Mouse (Mus musculus) heart, embryonic 14.5 days (tissue): ENCODE data around the gene Ssr2. TPM values are rescaled to one million over a fixed set of nuclear protein-coding genes. Genes with fewer than 3 reads are reported as not detected.

Experiments
- ATAC-seq: fragments of 200-750 bp; cut with Nextera tagmentation; 2 replicates; pipeline ENCODE4 v1.8.0; 2017; ENCODE audit warnings: low read depth, moderate TSS enrichment; ENCODE audit not compliant: insufficient number of reproducible peaks, insufficient read depth, low FRiP score
- H3K27ac ChIP-seq, 2 experiments: fragments of 200-500 bp in 1 of 2; fragments of 300-500 bp in 1 of 2; sonication (generic) in 1 of 2; replicated peaks in 1 of 2; 2 replicates each; pipeline ENCODE4 v1.5.1; 2012 to 2014; ENCODE audit warnings: low read depth in 2 of 2, low read length in 2 of 2, control low read depth in 1 of 2, mild to moderate bottlenecking in 1 of 2, mixed read lengths in 1 of 2; ENCODE audit not compliant: control insufficient read depth in 1 of 2, insufficient read depth in 1 of 2
- H3K27me3 ChIP-seq: fragments of 300-500 bp; sonication (generic); 2 replicates; pipeline ENCODE4 v1.6.1; 2014; ENCODE audit warnings: mild to moderate bottlenecking, low read length, control low read depth; ENCODE audit not compliant: control insufficient read depth, insufficient read depth
- H3K36me3 ChIP-seq: fragments of 300-500 bp; sonication (generic); 2 replicates; pipeline ENCODE4 v1.6.1; 2014; ENCODE audit warnings: mild to moderate bottlenecking, control low read depth, low read length, mixed read lengths; ENCODE audit not compliant: control insufficient read depth, insufficient read depth
- H3K4me1 ChIP-seq, 2 experiments: fragments of 200-500 bp in 1 of 2; fragments of 300-500 bp in 1 of 2; sonication (generic) in 1 of 2; 2 replicates each; pipeline ENCODE4 v1.6.1; 2012 to 2014; ENCODE audit warnings: low read length in 2 of 2, control low read depth in 1 of 2, mixed read lengths in 1 of 2; ENCODE audit not compliant: control insufficient read depth in 2 of 2, insufficient read depth in 2 of 2
- H3K4me2 ChIP-seq: fragments of 300-500 bp; sonication (generic); 2 replicates; pipeline ENCODE4 v1.6.1; 2014; ENCODE audit warnings: mild to moderate bottlenecking, low read length
- H3K4me3 ChIP-seq, 2 experiments: fragments of 200-500 bp in 1 of 2; fragments of 300-500 bp in 1 of 2; sonication (generic) in 1 of 2; 2 replicates each; pipeline ENCODE4 v1.5.1; 2012 to 2014; ENCODE audit warnings: low read length in 2 of 2, mild to moderate bottlenecking in 2 of 2, control low read depth in 1 of 2, low read depth in 1 of 2, moderate library complexity in 1 of 2; ENCODE audit not compliant: control insufficient read depth in 1 of 2, insufficient read depth in 1 of 2
- H3K9ac ChIP-seq: fragments of 300-500 bp; sonication (generic); 2 replicates; pipeline ENCODE4 v1.6.1; 2014; ENCODE audit warnings: mild to moderate bottlenecking, low read length
- H3K9me3 ChIP-seq: fragments of 300-500 bp; sonication (generic); 2 replicates; pipeline ENCODE4 v1.6.1; 2016; ENCODE audit warnings: low read length, control low read depth; ENCODE audit not compliant: control insufficient read depth
- WGBS: fragments of 180-500 bp; shearing (Covaris S2); extraction: QIAGEN DNeasy Blood & Tissue Kit; methylation state at CpG from one replicate; pipeline ENCODE4 v1.1.7; 2014; 5-methylcytosine and 5-hydroxymethylcytosine counted together
- polyA plus RNA-seq: library from polyadenylated mRNA; unstranded; fragments of >200 nt; fragmentation: Nextera tagmentation; extraction: Ambion mirVana; gene quantifications from 2 replicates; pipeline ENCODE4 v1.2.1, GENCODE M21; 2014

Gene Ssr2
- polyA plus RNA-seq, 1 experiment from 2014 or later, result 178 TPM

DNA sequence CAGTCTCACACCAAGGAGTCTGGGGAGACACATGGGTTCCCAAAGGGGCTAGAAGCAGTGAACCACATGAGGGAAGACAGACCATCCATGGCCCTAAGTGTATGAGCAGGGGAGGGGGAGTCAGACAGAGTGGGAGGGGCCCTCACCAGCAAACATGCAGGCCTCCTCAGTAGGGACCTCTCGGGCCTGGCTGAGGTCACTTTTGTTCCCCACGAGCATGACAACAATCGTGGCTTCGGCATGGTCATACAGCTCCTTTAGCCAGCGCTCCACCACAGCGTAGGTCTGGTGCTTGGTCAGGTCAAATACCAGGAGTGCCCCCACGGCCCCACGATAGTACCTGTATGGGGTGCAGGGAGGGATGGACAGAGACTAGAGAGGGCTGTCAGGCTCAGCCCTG is 32.5 kb upstream of the Ssr2 start:
- 82% methylated on average over 6 of the region's 8 CpGs for WGBS
- H3K36me3 ChIP-seq, result peaks cover 17% of the 10 kb centered on the region
- no peak overlapping the region for H3K27ac ChIP-seq
- ATAC-seq, result no peak
- no peaks in the 10 kb centered on the region for H3K9me3 ChIP-seq
- no peak overlapping the region for H3K4me3 ChIP-seq
- no peaks in the 10 kb centered on the region for H3K27me3 ChIP-seq
- H3K4me2 ChIP-seq, result no peak overlapping the region
- H3K4me1 ChIP-seq, result peaks cover 0 to 15% of the 10 kb centered on the region in 2 experiments; a peak in 3 of 4 replicates
- H3K9ac ChIP-seq, result no peak overlapping the region

- Histone ChIP-seq H3K27me3 (no peaks in the 10 kb centered on the region), H3K4me2 (no peak overlapping the region), H3K27ac (no peak overlapping the region), H3K4me1 (peaks cover 0 to 9% of the 10 kb centered on the region in 2 experiments; a peak in 3 of 4 replicates), H3K36me3 (peaks cover 10% of the 10 kb centered on the region), H3K9ac (no peak overlapping the region), H3K4me3 (no peak overlapping the region), H3K9me3 (no peaks in the 10 kb centered on the region)
- ATAC-seq, result no peak
- 61% methylated on average over 5 of the region's 5 CpGs for WGBS
Observed at GRCm38 (mm10) chr3:88543651-88544410, 31.8 kb upstream of the Ssr2 start.

DNA sequence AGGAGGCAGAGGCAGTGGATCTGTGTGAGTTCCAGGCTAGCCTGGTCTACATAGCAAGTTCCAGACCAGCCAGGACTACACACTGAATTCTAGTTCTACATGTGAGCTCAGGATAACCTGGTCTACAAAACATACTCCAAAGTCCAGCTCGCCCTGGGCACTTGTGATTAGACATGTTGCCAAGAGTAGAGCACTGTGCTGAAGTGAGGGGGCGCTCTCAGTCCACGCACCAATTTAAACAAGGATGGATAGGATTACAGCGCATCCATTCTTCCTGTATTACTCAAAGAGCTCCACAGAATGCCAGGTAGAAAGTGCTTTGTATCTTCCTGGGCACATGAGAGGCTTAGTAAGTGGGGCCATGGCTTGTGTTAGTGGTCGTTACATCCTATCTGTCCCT is 31.2 kb upstream of the Ssr2 start:
- H3K9ac ChIP-seq, result no peak overlapping the region
- no peak overlapping the region for H3K4me3 ChIP-seq
- WGBS, result 38% methylated on average over 5 of the region's 5 CpGs
- H3K4me2 ChIP-seq, result no peak overlapping the region
- H3K27me3 ChIP-seq, result no peaks in the 10 kb centered on the region
- H3K4me1 ChIP-seq, result peaks cover 0 to 5% of the 10 kb centered on the region in 2 experiments; a peak in 3 of 4 replicates
- H3K9me3 ChIP-seq, result no peaks in the 10 kb centered on the region
- no peak for ATAC-seq
- peaks cover 9% of the 10 kb centered on the region; the same call in 1 of the 2 replicates for H3K36me3 ChIP-seq
- H3K27ac ChIP-seq, result no peak overlapping the region

GRCm38 (mm10) chr3:88544955-88545591 is 30.6 kb upstream of the Ssr2 start:
- WGBS, result 63% methylated on average over 20 of the region's 20 CpGs

DNA sequence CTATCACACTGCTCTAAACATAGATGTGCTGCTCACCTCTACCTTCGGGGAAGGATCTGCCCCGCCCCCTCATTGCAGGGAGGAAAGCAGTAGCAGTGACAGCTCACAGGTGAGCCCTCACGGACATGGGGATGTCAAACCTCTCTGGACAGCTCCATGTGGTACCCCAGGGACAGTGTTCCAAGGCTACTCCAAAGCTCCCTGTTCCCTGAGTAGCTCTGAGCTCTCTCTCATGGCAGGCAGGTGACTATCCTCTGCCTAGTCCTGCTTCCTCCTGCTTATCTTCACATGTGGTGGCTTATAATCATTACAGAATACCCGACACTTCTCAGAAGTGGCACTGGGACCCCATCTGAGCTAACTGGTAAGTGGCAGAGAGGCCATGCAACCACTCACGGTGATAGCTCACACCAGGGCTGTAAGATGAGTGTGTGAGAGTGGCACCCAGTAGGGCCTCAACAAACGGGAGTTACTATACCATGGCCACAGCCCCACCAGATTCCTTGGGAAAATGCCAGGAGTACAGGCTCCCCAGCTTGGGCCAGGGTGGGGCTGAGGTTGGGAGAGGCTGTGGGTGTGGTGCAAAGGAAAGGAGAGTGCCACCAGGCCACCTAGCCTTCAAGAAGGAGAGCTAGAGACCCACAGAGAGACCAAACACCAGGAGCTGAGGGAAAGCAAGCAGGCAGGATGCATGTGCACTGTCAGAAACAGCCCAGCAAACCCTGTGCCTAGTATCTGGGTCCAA is 28.8 kb upstream of the Ssr2 start:
- Histone ChIP-seq H3K4me1 (peaks cover 2 to 6% of the 10 kb centered on the region in 2 experiments), H3K9ac (no peak overlapping the region), H3K36me3 (no peaks in the 10 kb centered on the region), H3K27me3 (no peaks in the 10 kb centered on the region), H3K9me3 (no peaks in the 10 kb centered on the region), H3K4me3 (no peak overlapping the region), H3K4me2 (no peak overlapping the region), H3K27ac (no peak overlapping the region)
- 60% methylated on average over 6 of the region's 6 CpGs for WGBS
- ATAC-seq, result no peak

More at GRCm38 (mm10) chr3:88544955-88545591, 30.6 kb upstream of the Ssr2 start:
- Histone ChIP-seq H3K4me1 (peaks cover 0 to 1% of the 10 kb centered on the region in 2 experiments; a peak in 1 of 4 replicates), H3K27ac (no peak overlapping the region), H3K4me3 (no peak overlapping the region), H3K4me2 (no peak overlapping the region), H3K9ac (no peak overlapping the region), H3K36me3 (peaks cover 5% of the 10 kb centered on the region; the same call in 1 of the 2 replicates), H3K27me3 (no peaks in the 10 kb centered on the region), H3K9me3 (no peaks in the 10 kb centered on the region)
- no peak for ATAC-seq

- Histone ChIP-seq H3K27me3 (no peaks in the 10 kb centered on the region), H3K9me3 (no peaks in the 10 kb centered on the region), H3K4me3 (no peak within 1 kb of the TSS), H3K4me1 (peaks cover 2 to 11% of the 10 kb centered on the region in 2 experiments), H3K9ac (no peak within 1 kb of the TSS), H3K27ac (no peak within 1 kb of the TSS), H3K36me3 (no peaks in the 10 kb centered on the region), H3K4me2 (no peak within 1 kb of the TSS)
- ATAC-seq, result no peak
- 54% methylated on average over 18 of the region's 18 CpGs for WGBS
Observed at GRCm38 (mm10) chr3:88548180-88548917, 27.3 kb upstream of the Ssr2 start, which contains the start of gene Rab25. Rab25 (minus strand) TSS chr3:88548300.

DNA sequence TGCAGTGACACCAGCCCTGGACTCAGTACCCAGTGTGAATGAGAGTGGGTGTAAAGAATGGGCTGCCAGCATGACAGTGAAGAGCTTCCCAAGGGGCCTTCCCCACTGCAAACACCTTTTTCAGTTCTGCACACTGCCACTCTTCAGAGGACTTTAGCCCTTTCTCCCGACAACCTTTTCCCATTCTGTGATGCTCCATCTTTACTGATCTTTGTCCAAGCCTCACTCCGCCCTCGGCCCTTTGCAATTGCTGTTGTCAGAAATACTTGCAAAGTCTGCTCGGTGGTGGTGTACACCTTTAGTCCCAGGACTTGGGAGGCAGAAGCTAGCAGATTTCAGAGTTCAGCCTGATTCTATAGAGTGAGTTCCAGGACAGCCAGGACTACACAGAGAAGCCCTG is 24.1 kb upstream of the Ssr2 start:
- WGBS, result 84% methylated on average over 4 of the region's 4 CpGs
- peaks cover 13% of the 10 kb centered on the region for H3K36me3 ChIP-seq
- H3K27ac ChIP-seq, result peak overlapping the region in 1 of 2 experiments; percentile 99; a peak in 1 of 4 replicates
- H3K4me2 ChIP-seq, result peak overlapping the region; percentile 86
- no peaks in the 10 kb centered on the region for H3K9me3 ChIP-seq
- H3K9ac ChIP-seq, result peak overlapping the region; percentile 84
- H3K4me1 ChIP-seq, result peaks cover 4 to 20% of the 10 kb centered on the region in 2 experiments
- no peaks in the 10 kb centered on the region for H3K27me3 ChIP-seq
- ATAC-seq, result no peak
- H3K4me3 ChIP-seq, result peak overlapping the region in 1 of 2 experiments; percentile 95; a peak in 1 of 4 replicates
